Mouse (Mus musculus) urinary bladder, postnatal 14 days (tissue): Measurements from ENCODE around the gene Cfap74.

ENCODE experiments used
- DNase-seq: peaks from one replicate; pipeline ENCODE4 v3.0.0; 2021; ENCODE audit warnings: low spot score

The Cfap74 gene

GRCm38 (mm10) chr4:155497963-155498362, 89.0 kb downstream of the Cfap74 start:
- no peak for DNase-seq

- no peak for DNase-seq
Observed at GRCm38 (mm10) chr4:155501126-155501525, 92.1 kb downstream of the Cfap74 start.

- DNase-seq = no peak
Observed at GRCm38 (mm10) chr4:155505067-155505466, 96.1 kb downstream of the Cfap74 start.

GRCm38 (mm10) chr4:155505671-155506295, 96.8 kb downstream of the Cfap74 start:
- DNase-seq = no peak

- DNase-seq = no peak
Observed at GRCm38 (mm10) chr4:155508614-155509013, 99.6 kb downstream of the Cfap74 start.

- no peak for DNase-seq
Observed at GRCm38 (mm10) chr4:155510981-155511380, 102.0 kb downstream of the Cfap74 start.

- DNase-seq = no peak
Observed at GRCm38 (mm10) chr4:155514810-155515209, 105.8 kb downstream of the Cfap74 start.
